Mouse (Mus musculus): Measurements from ENCODE around the gene Cwc22. TPM values are rescaled to one million over a fixed set of nuclear protein-coding genes. Genes with fewer than 3 reads are reported as not detected.

The Cwc22 gene
- polyA plus RNA-seq (2012; rRNA removed; ENCODE audit: low replicate concordance): 2.0 and 2.9 TPM in 2 replicates

DNA sequence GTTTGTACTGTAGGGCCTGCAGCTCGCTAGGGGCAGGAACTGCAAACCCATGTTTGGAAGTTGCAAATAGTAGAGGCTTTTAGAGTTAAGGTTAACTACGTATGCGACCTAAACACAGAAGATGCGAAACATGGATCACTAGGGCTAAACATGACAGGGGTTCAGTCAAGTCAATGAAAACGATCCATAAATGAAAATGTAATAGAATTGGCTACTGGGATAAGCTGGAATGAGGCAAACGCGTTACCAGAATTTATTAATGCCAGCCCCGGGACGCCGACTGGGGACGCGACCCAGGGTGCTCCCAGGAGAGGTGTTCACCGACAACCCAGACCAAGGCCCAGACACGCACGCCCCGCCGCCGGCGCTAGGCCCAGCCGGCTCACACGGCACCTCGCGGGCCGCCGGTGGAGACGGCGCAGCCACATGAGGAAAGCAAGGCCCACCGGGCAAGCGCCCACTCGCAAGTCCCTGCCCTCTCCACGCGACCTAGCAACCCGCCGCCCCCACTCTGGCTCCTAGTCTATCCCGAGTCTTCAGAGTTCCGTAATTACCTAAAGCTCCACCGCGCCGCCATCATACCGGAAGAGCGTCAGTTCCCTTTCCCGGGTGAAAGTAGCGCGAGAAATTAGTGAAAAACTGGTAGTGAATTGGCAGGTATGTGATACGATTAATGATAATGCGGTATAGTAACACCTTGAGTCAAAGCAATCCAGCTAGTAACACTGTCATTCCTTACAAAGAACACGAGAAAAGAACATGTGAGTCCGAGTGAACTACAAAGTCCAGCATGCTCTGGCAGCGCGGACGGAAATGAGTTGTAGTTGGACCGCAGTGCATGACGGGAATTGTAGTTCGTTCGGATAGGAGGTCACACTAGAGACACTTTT lies at the start of gene Cwc22:
TSS of gene Cwc22 (minus strand) at position 780 of the 890 bp plus-strand sequence.

Other genes starting within 250 kb of the Cwc22 start
- 1.6 and 1.7 TPM in 2 replicates for gene Zfp385b, start 126.7 kb downstream of the Cwc22 start, polyA plus RNA-seq (2012; rRNA removed; ENCODE audit: low replicate concordance)